Mouse (Mus musculus) G1E-ER4 (cell line): ENCODE data around the gene Arid4b. TPM values are rescaled to one million over a fixed set of nuclear protein-coding genes. Genes with fewer than 3 reads are reported as not detected.

ENCODE experiments used
- GATA1 ChIP-seq: IDR thresholded peaks from one replicate; pipeline ENCODE4 v1.8.0; 2012; ENCODE audit warnings: low read length, inconsistent platforms
- polyA plus RNA-seq: library from polyadenylated mRNA; stranded (reverse); fragments of >175 nt; gene quantifications from 2 replicates; pipeline ENCODE4 v1.2.3, GENCODE M21; 2012

Arid4b gene
- polyA plus RNA-seq, 1 experiment, result 9.3 TPM

- no peak for TF ChIP-seq GATA1
Measured at GRCm38 (mm10) chr13:14115805-14116204, 52.8 kb downstream of the Arid4b start.

GRCm38 (mm10) chr13:14131651-14132050, 68.6 kb downstream of the Arid4b start:
- no peak for TF ChIP-seq GATA1

- peak; percentile 25 for TF ChIP-seq GATA1
Measured at GRCm38 (mm10) chr13:14142294-14142966, 79.4 kb downstream of the Arid4b start.

GRCm38 (mm10) chr13:14177989-14178388, 115.0 kb downstream of the Arid4b start:
- no peak for TF ChIP-seq GATA1

- TF ChIP-seq GATA1, result no peak
Measured at GRCm38 (mm10) chr13:14179669-14180068, 116.6 kb downstream of the Arid4b start.

- TF ChIP-seq GATA1, result no peak
Measured at GRCm38 (mm10) chr13:14245946-14246345, 182.9 kb downstream of the Arid4b start.

Other genes with a start within 250 kb of the Arid4b start
- gene B3galnt2, start 108.8 kb upstream of the Arid4b start, polyA plus RNA-seq, result 93.6 and 123 TPM in 2 replicates
- gene Tbce, start 23.6 kb upstream of the Arid4b start, polyA plus RNA-seq, result 1.3 and 2.0 TPM in 2 replicates
- gene Ggps1, start 256 bp downstream of the Arid4b start, polyA plus RNA-seq, result 2.2 and 2.7 TPM in 2 replicates